Comparison of ENCODE assay signal across 8 mouse cellular contexts in genomic region chr14:54875844-54876538, GRCm38 (mm10). TPM values are rescaled to one million over a fixed set of nuclear protein-coding genes. Genes with fewer than 3 reads are reported as not detected.
DNase-seq lines count a peak whose midpoint lies in the region; ATAC-seq and TF ChIP-seq lines count a peak whose summit lies in the region.

No protein-coding gene starts in this region.

- no peaks in the 10 kb centered on the region for H3K27me3 ChIP-seq in heart, embryonic 15.5 days
- H3K27me3 ChIP-seq in G1E (ENCODE audit: insufficient read depth, low read length) = no peaks in the 10 kb centered on the region
- H3K27me3 ChIP-seq in kidney, postnatal 0 days (ENCODE audit: insufficient read depth, low read length) = no peaks in the 10 kb centered on the region
- peaks cover 27% of the 10 kb centered on the region for H3K27me3 ChIP-seq in midbrain, embryonic 10.5 days (ENCODE audit: low read depth, poor library complexity, severe bottlenecking)

- peaks cover 16% of the 10 kb centered on the region for H3K4me1 ChIP-seq in heart, embryonic 15.5 days (replicated peaks)
- peaks cover 27% of the 10 kb centered on the region for H3K4me1 ChIP-seq in G1E (ENCODE audit: insufficient read depth, low read depth, low read length)
- H3K4me1 ChIP-seq in kidney, postnatal 0 days (replicated peaks; ENCODE audit: insufficient read depth, low read length) = no peaks in the 10 kb centered on the region; the same call in 1 of the 2 replicates
- H3K4me1 ChIP-seq in midbrain, embryonic 10.5 days = peaks cover 26% of the 10 kb centered on the region

- H3K36me3 ChIP-seq in heart, embryonic 15.5 days = no peaks in the 10 kb centered on the region
- H3K36me3 ChIP-seq in G1E (replicated peaks) = peaks cover 4% of the 10 kb centered on the region
- H3K36me3 ChIP-seq in kidney, postnatal 0 days (ENCODE audit: insufficient read depth, low read length) = no peaks in the 10 kb centered on the region
- no peaks in the 10 kb centered on the region for H3K36me3 ChIP-seq in midbrain, embryonic 10.5 days

- peak overlapping the region; percentile 87 for H3K4me3 ChIP-seq in heart, embryonic 15.5 days
- peak overlapping the region; percentile 91 for H3K4me3 ChIP-seq in G1E (ENCODE audit: low read depth, low read length)
- peak overlapping the region; percentile 59 for H3K4me3 ChIP-seq in kidney, postnatal 0 days (replicated peaks; ENCODE audit: low read depth, low read length)
- peak overlapping the region; percentile 85 for H3K4me3 ChIP-seq in midbrain, embryonic 10.5 days

- H3K4me2 ChIP-seq in heart, embryonic 15.5 days = peak overlapping the region; percentile 96
- H3K4me2 ChIP-seq in kidney, postnatal 0 days (ENCODE audit: low read length) = peak overlapping the region; percentile 99

- peak overlapping the region; percentile 84 for H3K27ac ChIP-seq in heart, embryonic 15.5 days
- H3K27ac ChIP-seq in kidney, postnatal 0 days = peak overlapping the region; percentile 79
- H3K27ac ChIP-seq in midbrain, embryonic 10.5 days (replicated peaks) = peak overlapping the region; percentile 90

- no peaks in the 10 kb centered on the region for H3K9me3 ChIP-seq in heart, embryonic 15.5 days (replicated peaks)
- no peaks in the 10 kb centered on the region for H3K9me3 ChIP-seq in G1E (replicated peaks)
- H3K9me3 ChIP-seq in kidney, postnatal 0 days (replicated peaks; ENCODE audit: low read length) = no peaks in the 10 kb centered on the region
- H3K9me3 ChIP-seq in midbrain, embryonic 10.5 days (replicated peaks) = no peaks in the 10 kb centered on the region

- peak; percentile 3 for ATAC-seq in heart, embryonic 15.5 days (replicated peaks; ENCODE audit: insufficient number of reproducible peaks, insufficient read depth, low FRiP score, low read depth)
- ATAC-seq in G1E (ENCODE audit: extremely low read depth, insufficient number of reproducible peaks, low FRiP score, poor library complexity, severe bottlenecking) = no peak
- 0 out of 2 replicates have a peak, but pooled peaks have one; percentile 2 for ATAC-seq in erythroblast, adult 5-6 weeks (replicated peaks; ENCODE audit: low FRiP score, poor library complexity, severe bottlenecking)
- ATAC-seq in kidney, postnatal 0 days (replicated peaks; ENCODE audit: low FRiP score, low read depth) = peak; percentile 53

- TF ChIP-seq CTCF in G1E (IDR thresholded peaks at IDR 0.05; ENCODE audit: low read depth, low read length) = no peak
- TF ChIP-seq CTCF in kidney, postnatal 0 days (IDR thresholded peaks at IDR 0.05; ENCODE audit: low read depth) = no peak

- DNase-seq in heart, postnatal 4 days = no peak
- DNase-seq in G1E (ENCODE audit: low spot score) = peak; percentile 28
- DNase-seq in kidney, postnatal 0 days (ENCODE audit: low spot score) = peak; percentile 77
- DNase-seq in midbrain, embryonic 10.5 days (ENCODE audit: low spot score) = no peak
- DNase-seq in natural killer cell, adult 2 months (ENCODE audit: low spot score in 2 of 2) = no peak
- no peak for DNase-seq in thymus, postnatal 36 days

- 3% methylated on average over 36 of the region's 36 CpGs for WGBS in heart, embryonic 15.5 days
- WGBS in kidney, postnatal 0 days = 2% methylated on average over 36 of the region's 36 CpGs
- WGBS in midbrain, embryonic 10.5 days = 2% methylated on average over 36 of the region's 36 CpGs

- H3K9ac ChIP-seq in heart, embryonic 15.5 days = peak overlapping the region; percentile 81
- H3K9ac ChIP-seq in kidney, postnatal 0 days (ENCODE audit: low read depth, low read length) = peak overlapping the region; percentile 87

RNA-seq across cellular contexts. Expression of gene Ppp1r3e, which starts 1.4 kb away (rescaled TPM):
- polyA plus RNA-seq in heart, embryonic 15.5 days (2015; fragmentation: Nextera tagmentation; extraction: Ambion mirVana) = 1.2 and 1.5 TPM in 2 replicates
- total RNA-seq in heart, postnatal 4 days (2021) = 1 to 10 TPM; 6.4 to 7.6 TPM
- 3.6 and 8.7 TPM in 2 replicates for total RNA-seq in G1E (2014; fragmentation: Nextera tagmentation)
- total RNA-seq in G1E (2017) = 0.64 and 0.87 TPM in 2 replicates
- polyA plus RNA-seq in G1E (2012) = 1.2 TPM in 2 replicates
- 1.9 TPM in 1 of 2 replicates, not detected in the other for total RNA-seq in erythroblast, adult 5-6 weeks (2015; ENCODE audit: low replicate concordance)
- 0.70 and 3.7 TPM in 2 replicates for total RNA-seq in erythroblast, adult 5-6 weeks (2017; ENCODE audit: low replicate concordance)
- polyA plus RNA-seq in kidney, postnatal 0 days (2015; fragmentation: Nextera tagmentation; extraction: Ambion mirVana) = 3.1 and 4.2 TPM in 2 replicates
- 0.31 and 0.81 TPM in 2 replicates for polyA plus RNA-seq in midbrain, embryonic 10.5 days (2016; fragmentation: Nextera tagmentation; extraction: Ambion mirVana)

RNA-seq across cellular contexts. Expression of gene Homez, which starts 5.2 kb away (rescaled TPM):
- polyA plus RNA-seq in heart, embryonic 15.5 days (2015; fragmentation: Nextera tagmentation; extraction: Ambion mirVana) = 5.4 and 7.1 TPM in 2 replicates
- 1 to 10 TPM; 7.7 to 8.9 TPM for total RNA-seq in heart, postnatal 4 days (2021)
- total RNA-seq in G1E (2014; fragmentation: Nextera tagmentation) = 9.2 and 10.0 TPM in 2 replicates
- 8.1 and 8.4 TPM in 2 replicates for total RNA-seq in G1E (2017)
- 1.2 and 1.3 TPM in 2 replicates for polyA plus RNA-seq in G1E (2012)
- 0.63 TPM in 1 of 2 replicates, not detected in the other for total RNA-seq in erythroblast, adult 5-6 weeks (2015; ENCODE audit: low replicate concordance)
- 2.5 and 5.6 TPM in 2 replicates for total RNA-seq in erythroblast, adult 5-6 weeks (2017; ENCODE audit: low replicate concordance)
- 18.7 and 19.9 TPM in 2 replicates for polyA plus RNA-seq in kidney, postnatal 0 days (2015; fragmentation: Nextera tagmentation; extraction: Ambion mirVana)
- polyA plus RNA-seq in midbrain, embryonic 10.5 days (2016; fragmentation: Nextera tagmentation; extraction: Ambion mirVana) = 25.7 and 26.8 TPM in 2 replicates

RNA-seq across cellular contexts. Expression of gene Bcl2l2, which starts 7.2 kb away (rescaled TPM):
- 3.3 and 3.4 TPM in 2 replicates for polyA plus RNA-seq in heart, embryonic 15.5 days (2015; fragmentation: Nextera tagmentation; extraction: Ambion mirVana)
- 10 to 100 TPM; 37.5 to 39.2 TPM for total RNA-seq in heart, postnatal 4 days (2021)
- total RNA-seq in G1E (2014; fragmentation: Nextera tagmentation) (9.9 and 10.6 TPM in 2 replicates), G1E (2017) (12.7 and 14.0 TPM in 2 replicates)
- polyA plus RNA-seq in G1E (2012) = 25.2 and 36.3 TPM in 2 replicates
- total RNA-seq in erythroblast, adult 5-6 weeks (2015; ENCODE audit: low replicate concordance) = 0.77 and 0.84 TPM in 2 replicates
- 1.0 and 4.6 TPM in 2 replicates for total RNA-seq in erythroblast, adult 5-6 weeks (2017; ENCODE audit: low replicate concordance)
- polyA plus RNA-seq in kidney, postnatal 0 days (2015; fragmentation: Nextera tagmentation; extraction: Ambion mirVana) = 5.3 and 5.6 TPM in 2 replicates
- 2.7 and 3.4 TPM in 2 replicates for polyA plus RNA-seq in midbrain, embryonic 10.5 days (2016; fragmentation: Nextera tagmentation; extraction: Ambion mirVana)

RNA-seq across cellular contexts. Expression of gene Gm20521, which starts 7.2 kb away (rescaled TPM):
- not detected in 2 replicates for polyA plus RNA-seq in heart, embryonic 15.5 days (2015; fragmentation: Nextera tagmentation; extraction: Ambion mirVana)
- 1 to 10 TPM; 3.0 to 3.9 TPM for total RNA-seq in heart, postnatal 4 days (2021)
- total RNA-seq in G1E (2014; fragmentation: Nextera tagmentation) (5.5 TPM in 1 of 2 replicates, not detected in the other), G1E (2017) (1.2 and 2.1 TPM in 2 replicates)
- polyA plus RNA-seq in G1E (2012) = 3.0 and 4.0 TPM in 2 replicates
- not detected in 2 replicates for total RNA-seq in erythroblast, adult 5-6 weeks (2015; ENCODE audit: low replicate concordance)
- total RNA-seq in erythroblast, adult 5-6 weeks (2017; ENCODE audit: low replicate concordance) = not detected in 2 replicates
- 1.7 and 2.5 TPM in 2 replicates for polyA plus RNA-seq in kidney, postnatal 0 days (2015; fragmentation: Nextera tagmentation; extraction: Ambion mirVana)
- not detected in 2 replicates for polyA plus RNA-seq in midbrain, embryonic 10.5 days (2016; fragmentation: Nextera tagmentation; extraction: Ambion mirVana)

RNA-seq across cellular contexts. Expression of gene Pabpn1, which starts 16.3 kb away (rescaled TPM):
- polyA plus RNA-seq in heart, embryonic 15.5 days (2015; fragmentation: Nextera tagmentation; extraction: Ambion mirVana) = 56.5 and 73.4 TPM in 2 replicates
- total RNA-seq in heart, postnatal 4 days (2021) = 100 to 1,000 TPM; 141 to 142 TPM
- 190 and 193 TPM in 2 replicates for total RNA-seq in G1E (2014; fragmentation: Nextera tagmentation)
- total RNA-seq in G1E (2017) = 118 and 142 TPM in 2 replicates
- 387 and 490 TPM in 2 replicates for polyA plus RNA-seq in G1E (2012)
- 26.3 and 41.1 TPM in 2 replicates for total RNA-seq in erythroblast, adult 5-6 weeks (2015; ENCODE audit: low replicate concordance)
- total RNA-seq in erythroblast, adult 5-6 weeks (2017; ENCODE audit: low replicate concordance) = 54.6 and 55.9 TPM in 2 replicates
- polyA plus RNA-seq in kidney, postnatal 0 days (2015; fragmentation: Nextera tagmentation; extraction: Ambion mirVana) = 113 and 123 TPM in 2 replicates
- polyA plus RNA-seq in midbrain, embryonic 10.5 days (2016; fragmentation: Nextera tagmentation; extraction: Ambion mirVana) = 165 and 175 TPM in 2 replicates

Comparison
In these comparisons a context has a peak if more than half of its experiments do, and no peak if none do; other contexts are left out.
1. DNase-seq: peak in G1E (single experiment) and kidney, postnatal 0 days (single experiment); none in heart, postnatal 4 days (single experiment), midbrain, embryonic 10.5 days (single experiment), natural killer cell, adult 2 months (0 of 2) and thymus, postnatal 36 days (0 of 2).
2. Peak in every context shown above with its lines, with median percentiles within 50 percentile points of each other: H3K27ac ChIP-seq and H3K4me3 ChIP-seq.